Mouse (Mus musculus): ENCODE measurements at regions not wholly inside any gene's neighbourhood (a gene's known extent, or its start where the extent isn't known, plus 50 kb on each side); places are given as distances from the start of the nearest gene placed in this dataset.

- in situ Hi-C loops (cut with MboI, MseI): no loop called here
These were observed 233.3 kb downstream of the Gadd45g start for GRCm38 (mm10) chr13:52079678-52080246.

- in situ Hi-C loops (cut with MboI, MseI): no loop called here
These were observed 237.3 kb downstream of the Gadd45g start for GRCm38 (mm10) chr13:52083601-52084455.

GRCm38 (mm10) chr13:52085110-52085509, 238.6 kb downstream of the Gadd45g start:
- in situ Hi-C loops (cut with MboI, MseI): no loop called here

- in situ Hi-C loops (cut with MboI, MseI): no loop called here
These were observed 241.8 kb downstream of the Gadd45g start for GRCm38 (mm10) chr13:52088319-52088718.

GRCm38 (mm10) chr13:52090365-52090764, 243.9 kb downstream of the Gadd45g start:
- in situ Hi-C loops (cut with MboI, MseI): loop anchor here in 1 of 2 experiments (10.0 kb wide), 1 partner anchor 246 kb away; the partner anchor contains the start of gene Gadd45g

GRCm38 (mm10) chr13:52094785-52095184, 248.3 kb downstream of the Gadd45g start:
- in situ Hi-C loops (cut with MboI, MseI): loop anchor here in 1 of 2 experiments (10.0 kb wide), 1 partner anchor 250 kb away; the partner anchor contains the start of gene Gadd45g

- in situ Hi-C loops (cut with MboI, MseI): loop anchor here in 1 of 2 experiments (10.0 kb wide), 1 partner anchor 252 kb away; the partner anchor contains the start of gene Gadd45g
These were observed 250.0 kb downstream of the Gadd45g start for GRCm38 (mm10) chr13:52096506-52096905.

GRCm38 (mm10) chr13:52105989-52106642, 259.6 kb downstream of the Gadd45g start:
- in situ Hi-C loops (cut with MboI, MseI): loop anchor here in 1 of 2 experiments (10.0 kb wide), 1 partner anchor 1979 kb away; no protein-coding TSS in a partner anchor

GRCm38 (mm10) chr13:52108349-52108921, 262.0 kb downstream of the Gadd45g start:
- in situ Hi-C loops (cut with MboI, MseI): loop anchor here in 1 of 2 experiments (10.0 kb wide), 1 partner anchor 1976 kb away; no protein-coding TSS in a partner anchor

GRCm38 (mm10) chr13:52109039-52109759, 262.7 kb downstream of the Gadd45g start:
- in situ Hi-C loops (cut with MboI, MseI): loop anchor here in 1 of 2 experiments (10.0 kb wide), 1 partner anchor 1976 kb away; no protein-coding TSS in a partner anchor

- in situ Hi-C loops (cut with MboI, MseI): no loop called here
These were observed 264.3 kb downstream of the Gadd45g start for GRCm38 (mm10) chr13:52110750-52111149.

- in situ Hi-C loops (cut with MboI, MseI): no loop called here
These were observed 267.1 kb downstream of the Gadd45g start for GRCm38 (mm10) chr13:52113549-52113948.

GRCm38 (mm10) chr13:52114431-52114830, 268.0 kb downstream of the Gadd45g start:
- in situ Hi-C loops (cut with MboI, MseI): no loop called here

- in situ Hi-C loops (cut with MboI, MseI): no loop called here
These were observed 268.5 kb downstream of the Gadd45g start for GRCm38 (mm10) chr13:52114962-52115361.

- in situ Hi-C loops (cut with MboI, MseI): no loop called here
These were observed 269.8 kb downstream of the Gadd45g start for GRCm38 (mm10) chr13:52116241-52116640.

GRCm38 (mm10) chr13:52116756-52117155, 270.3 kb downstream of the Gadd45g start:
- in situ Hi-C loops (cut with MboI, MseI): no loop called here

- in situ Hi-C loops (cut with MboI, MseI): no loop called here
These were observed 274.3 kb downstream of the Gadd45g start for GRCm38 (mm10) chr13:52120795-52121194.

- in situ Hi-C loops (cut with MboI, MseI): no loop called here
These were observed 278.6 kb downstream of the Gadd45g start for GRCm38 (mm10) chr13:52125037-52125436.

GRCm38 (mm10) chr13:52127751-52128150, 281.3 kb downstream of the Gadd45g start:
- in situ Hi-C loops (cut with MboI, MseI): no loop called here

- in situ Hi-C loops (cut with MboI, MseI): no loop called here
These were observed 283.0 kb downstream of the Gadd45g start for GRCm38 (mm10) chr13:52129466-52129865.

GRCm38 (mm10) chr13:52133202-52133601, 286.7 kb downstream of the Gadd45g start:
- in situ Hi-C loops (cut with MboI, MseI): loop anchor here in 1 of 2 experiments (5.0 kb wide), 1 partner anchor 89 kb away; no protein-coding TSS in a partner anchor

Measured in T-helper 17 cell (primary cell).